Mouse (Mus musculus) erythroblast, adult 5-6 weeks (primary cell): ENCODE results near the gene Amdhd2. TPM values are rescaled to one million over a fixed set of nuclear protein-coding genes. Genes with fewer than 3 reads are reported as not detected.
A peak's percentile ranks its signal among the peaks of the same experiment; 100 is the strongest.

Experiments
- ATAC-seq: replicated peaks from 2 replicates; pipeline ENCODE4 v1.8.0; 2016; ENCODE audit warnings: moderate number of reproducible peaks, mild to moderate bottlenecking, moderate TSS enrichment, inconsistent platforms; ENCODE audit not compliant: poor library complexity, low FRiP score, severe bottlenecking
- total RNA-seq, 2 experiments: library from RNA; stranded (forward) in 1 of 2; stranded (reverse) in 1 of 2; fragments of 150-400 nt in 1 of 2; fragments of 200-764, 138-1000 nt in 1 of 2; gene quantifications; 2 replicates each; pipeline versions ENCODE4 v1.2.3 to v1.2.4; 2015 to 2017; ENCODE audit warnings: low replicate concordance in 2 of 2

Amdhd2 gene
- total RNA-seq, 2 experiments from 2014 or later = 12.5 to 15.1 TPM

GRCm38 (mm10) chr17:24199741-24200140, 36.2 kb upstream of the Amdhd2 start:
- ATAC-seq = no peak

GRCm38 (mm10) chr17:24199252-24199651, 35.7 kb upstream of the Amdhd2 start:
- no peak for ATAC-seq

- no peak for ATAC-seq
These were observed 33.7 kb upstream of the Amdhd2 start for GRCm38 (mm10) chr17:24197032-24197824.

DNA sequence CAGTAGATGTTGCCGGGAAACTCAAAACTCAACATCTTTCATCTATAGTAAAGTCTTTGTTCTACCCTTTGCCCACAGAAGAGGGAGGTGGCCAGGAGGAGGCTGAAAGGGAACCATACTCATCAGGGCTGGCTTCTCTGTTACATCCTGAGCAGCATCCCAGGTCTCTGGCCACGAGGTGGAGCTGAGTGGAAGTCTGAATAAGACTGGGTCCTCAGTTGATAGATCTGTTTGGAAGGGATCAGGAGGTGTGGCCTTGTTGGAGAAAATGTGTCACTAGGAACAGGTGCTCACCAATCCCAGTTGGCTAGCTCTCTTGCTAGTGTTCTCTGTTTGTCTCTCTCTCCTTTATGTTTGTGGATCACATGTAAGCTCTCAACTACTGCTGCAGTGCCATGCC, 31.8 kb upstream of the Amdhd2 start:
- no peak for ATAC-seq

GRCm38 (mm10) chr17:24193769-24194168, 30.2 kb upstream of the Amdhd2 start:
- ATAC-seq = peak; percentile 83

GRCm38 (mm10) chr17:24193268-24193667, 29.7 kb upstream of the Amdhd2 start:
- no peak for ATAC-seq

- ATAC-seq = no peak
These were observed 29.3 kb upstream of the Amdhd2 start for GRCm38 (mm10) chr17:24192848-24193247.

DNA sequence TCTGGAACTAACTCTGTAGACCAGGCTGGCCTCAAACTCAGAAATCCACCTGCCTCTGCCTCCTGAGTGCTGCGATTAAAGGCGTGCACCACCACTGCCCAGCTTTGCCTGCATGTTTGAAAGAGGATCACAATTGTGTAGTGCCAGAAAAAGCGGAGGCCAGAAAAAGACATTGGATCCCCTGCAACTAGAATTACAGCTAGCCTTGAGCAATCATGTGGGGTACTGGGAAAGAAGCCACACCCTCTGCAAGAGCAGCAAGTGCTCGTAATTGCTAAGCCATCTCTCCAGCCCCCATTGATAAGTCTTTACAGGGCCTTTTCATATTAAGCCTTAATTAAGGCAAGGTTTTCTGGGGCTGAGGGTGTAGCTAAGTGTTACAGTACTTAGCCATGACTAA, 27.9 kb upstream of the Amdhd2 start:
- no peak for ATAC-seq

GRCm38 (mm10) chr17:24190934-24191333, 27.4 kb upstream of the Amdhd2 start:
- ATAC-seq = no peak

GRCm38 (mm10) chr17:24174259-24174658, 10.7 kb upstream of the Amdhd2 start:
- no peak for ATAC-seq

GRCm38 (mm10) chr17:24173423-24173822, 9.9 kb upstream of the Amdhd2 start:
- peak; percentile 55 for ATAC-seq

- no peak for ATAC-seq
These were observed 8.2 kb upstream of the Amdhd2 start for GRCm38 (mm10) chr17:24171738-24172137.

DNA sequence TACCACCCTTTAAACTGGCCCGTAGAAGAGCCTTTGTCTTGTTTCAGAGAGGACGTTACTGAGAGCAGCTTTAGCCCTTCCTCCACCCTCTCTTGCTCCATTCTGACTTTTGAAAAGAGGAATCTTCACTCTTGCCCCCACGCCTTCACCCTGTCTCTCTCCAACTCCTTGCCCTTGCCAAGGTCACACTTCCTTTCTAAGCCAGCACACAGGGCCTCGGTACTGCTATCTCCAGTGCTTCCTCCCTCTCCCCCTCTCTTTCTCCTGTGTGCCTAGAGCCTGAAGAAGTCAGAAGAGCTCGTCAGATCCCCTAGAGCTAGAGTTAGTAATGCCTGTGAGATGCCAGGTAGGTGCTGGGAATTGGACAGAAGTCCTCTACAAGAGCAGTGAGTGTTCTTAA, 7.2 kb upstream of the Amdhd2 start:
- ATAC-seq = no peak

GRCm38 (mm10) chr17:24170125-24170524, 6.6 kb upstream of the Amdhd2 start:
- no peak for ATAC-seq

GRCm38 (mm10) chr17:24169317-24170065, 5.9 kb upstream of the Amdhd2 start, which contains the start of gene Atp6v0c:
Gene Atp6v0c (minus strand): TSS chr17:24169702.
- ATAC-seq = peak; percentile 86

- peak; percentile 52 for ATAC-seq
These were observed 5.2 kb upstream of the Amdhd2 start for GRCm38 (mm10) chr17:24168590-24169277.

DNA sequence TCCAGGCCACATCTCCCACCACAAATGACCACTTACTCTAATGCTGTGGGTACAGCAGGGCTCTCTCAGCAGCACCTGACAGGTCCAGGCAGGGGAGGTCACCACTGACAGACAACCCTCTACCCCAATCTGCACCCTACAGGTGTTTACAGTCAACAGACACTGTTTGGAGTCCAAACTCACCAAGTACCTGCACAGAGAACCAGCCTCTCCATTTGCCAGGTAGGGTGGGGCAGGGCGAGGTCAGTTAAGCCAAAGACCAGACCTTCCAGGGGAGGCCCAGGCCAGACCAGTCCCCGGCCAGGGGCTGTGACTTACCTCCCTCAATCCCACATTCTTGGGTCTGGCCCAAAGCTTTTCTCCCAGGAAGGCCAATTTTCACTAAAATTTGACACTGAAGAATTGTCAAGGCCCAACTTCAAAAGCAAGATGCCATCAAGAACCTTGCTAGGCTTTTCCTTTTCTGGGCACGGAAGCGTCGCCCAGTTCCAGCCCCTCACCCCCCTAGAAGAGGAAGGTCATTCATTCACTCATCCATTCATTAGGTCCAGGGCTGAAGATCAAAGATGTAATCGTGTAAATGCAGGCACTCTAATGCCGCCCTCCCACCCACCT, 4.4 kb upstream of the Amdhd2 start:
- no peak for ATAC-seq

DNA sequence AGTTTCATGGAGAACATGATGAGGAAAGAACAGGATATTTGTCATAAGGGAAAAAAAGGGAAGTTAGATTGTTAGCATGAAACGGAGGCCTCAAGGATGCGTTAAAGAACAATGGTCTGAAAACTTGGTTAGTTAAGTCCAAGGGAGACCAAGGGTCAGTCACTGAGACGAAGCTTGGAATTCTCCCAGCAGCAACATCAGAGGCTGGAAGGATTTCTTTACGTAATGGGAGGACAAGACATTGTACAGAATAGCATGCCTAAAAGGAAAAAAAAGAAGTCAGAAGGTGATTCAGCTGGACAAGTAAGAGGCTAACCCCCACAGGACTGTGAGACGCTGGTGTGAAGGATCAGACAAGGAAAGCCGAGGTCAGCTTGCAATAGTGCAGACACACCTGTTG, 3.6 kb upstream of the Amdhd2 start:
- ATAC-seq = no peak

DNA sequence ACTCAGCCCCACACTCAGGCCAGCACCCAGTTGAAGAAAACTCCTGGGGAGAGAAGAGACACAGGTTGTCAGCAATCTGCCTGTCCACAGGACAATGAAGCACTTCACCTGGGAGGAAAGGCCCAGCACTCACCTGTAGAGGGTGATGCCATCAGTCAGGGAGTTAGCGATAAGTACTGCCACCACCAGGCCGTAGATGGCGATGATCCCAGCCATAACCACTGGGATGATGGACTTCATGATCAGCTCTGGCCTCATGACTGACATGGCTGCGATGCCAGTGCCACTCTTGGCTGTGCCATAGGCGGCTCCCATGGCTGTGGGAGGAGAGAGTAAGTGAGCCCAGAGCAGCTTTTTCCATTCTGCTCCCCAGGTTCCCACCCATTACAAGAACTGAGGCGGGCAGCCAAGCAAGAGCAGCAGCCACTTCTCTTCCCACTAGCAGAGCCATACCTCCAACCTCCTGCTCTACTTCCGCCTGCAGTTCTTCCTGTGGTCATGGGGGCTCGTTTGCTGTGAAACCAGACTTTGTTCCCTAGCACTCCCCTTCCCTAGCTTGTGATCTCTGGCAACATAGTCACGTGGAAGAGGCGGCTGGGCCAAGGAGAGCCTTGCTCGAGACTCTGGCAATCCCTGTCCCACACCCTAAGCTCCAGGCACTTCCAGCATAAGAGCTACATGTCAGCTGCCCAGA, 1.1 kb upstream of the Amdhd2 start:
- no peak for ATAC-seq
